Mouse (Mus musculus): ENCODE measurements around the gene Zbtb32.
A peak's percentile ranks its signal among the peaks of the same experiment; 100 is the strongest.

DNA sequence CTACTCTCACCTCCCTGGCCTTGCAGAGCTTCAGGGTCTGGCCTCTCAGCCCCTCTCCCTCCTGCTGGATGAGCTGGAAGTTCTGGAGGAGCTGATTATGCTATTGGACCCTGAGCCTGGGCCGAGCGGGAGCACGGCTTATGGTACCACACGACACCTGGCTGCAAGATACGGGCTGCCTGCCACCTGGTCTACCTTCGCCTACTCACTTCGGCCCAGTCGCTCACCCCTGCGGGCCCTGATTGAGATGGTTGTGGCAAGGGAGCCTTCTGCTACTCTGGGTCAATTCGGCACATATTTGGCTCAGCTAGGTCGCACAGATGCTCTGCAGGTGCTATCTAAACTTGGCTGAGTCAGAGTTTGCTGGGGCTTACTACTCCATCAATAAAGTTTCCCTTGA is 31.2 kb downstream of the Zbtb32 start:
- no peak for TF ChIP-seq CTCF (conservative IDR thresholded peaks at IDR 0.05 in 1 of 2, IDR thresholded peaks at IDR 0.05 in 1 of 2; ENCODE audit: low read depth in 2 of 2, low read length in 2 of 2)
- no peak for TF ChIP-seq GABPA (IDR thresholded peaks at IDR 0.05; ENCODE audit: insufficient replicate concordance, low read depth, low read length)
- TF ChIP-seq E2F4 (IDR thresholded peaks at IDR 0.05; ENCODE audit: insufficient replicate concordance, low read depth, low read length), result no peak
- no peak for TF ChIP-seq MEF2A (IDR thresholded peaks at IDR 0.05; ENCODE audit: borderline replicate concordance, low read depth, low read length)
- TF ChIP-seq MYC (IDR thresholded peaks at IDR 0.05; ENCODE audit: low read depth, low read length), result no peak
- TF ChIP-seq POLR2AphosphoS2 (IDR thresholded peaks at IDR 0.05; ENCODE audit: low read depth, low read length), result peak; percentile 68; the same call in 1 of the 2 replicates

Data from CH12.LX (cell line).